Mouse (Mus musculus): ENCODE data around the gene Slc5a1. TPM values are rescaled to one million over a fixed set of nuclear protein-coding genes. Genes with fewer than 3 reads are reported as not detected.
A peak's percentile ranks its signal among the peaks of the same experiment; 100 is the strongest.

Gene Slc5a1
- polyA plus RNA-seq, 1 experiment from 2014 or later, result 93.5 TPM

DNA sequence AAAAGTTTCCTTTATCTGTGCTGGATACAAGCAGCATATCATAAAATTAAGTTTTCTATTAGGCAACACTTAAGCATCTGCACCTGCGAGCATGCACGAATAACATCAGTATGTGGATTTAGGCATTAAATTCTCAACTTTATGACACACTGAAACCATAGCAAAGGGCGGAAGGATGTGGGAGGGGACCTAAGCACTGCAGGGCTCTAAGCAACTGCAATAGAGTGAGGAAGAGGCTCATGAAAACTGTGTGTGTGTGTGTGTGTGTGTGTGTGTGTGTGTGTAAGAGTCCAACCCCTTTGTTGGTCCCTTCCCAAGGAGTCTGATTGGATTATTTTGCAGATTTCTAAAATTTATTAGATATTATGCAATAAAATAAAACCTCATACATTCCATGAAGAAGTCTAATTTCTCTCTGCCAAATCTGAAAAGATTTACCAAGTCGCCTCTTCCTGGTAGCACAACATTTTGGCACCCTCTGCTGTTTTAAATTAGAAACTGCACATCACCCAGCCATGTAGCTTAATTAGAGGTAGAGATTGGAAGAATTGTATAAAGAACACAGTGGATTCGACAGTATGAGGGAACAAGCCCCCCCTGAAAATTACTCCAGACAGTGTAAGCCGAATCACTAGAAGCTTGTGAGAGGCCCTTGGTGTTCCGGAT lies 38.9 kb downstream of the Slc5a1 start:
- WGBS, result 46% methylated on average over 7 of the region's 7 CpGs
- ATAC-seq, result 0 out of 2 replicates have a peak, but pooled peaks have one; percentile 46
- Histone ChIP-seq H3K9ac (ENCODE audit: low read depth, low read length) (no peak overlapping the region), H3K27me3 (replicated peaks; ENCODE audit: control insufficient read depth, insufficient read depth, low read length) (no peaks in the 10 kb centered on the region), H3K36me3 (ENCODE audit: control insufficient read depth, insufficient read depth, low read length) (no peaks in the 10 kb centered on the region), H3K4me2 (ENCODE audit: low read depth, low read length) (no peak overlapping the region), H3K9me3 (ENCODE audit: control insufficient read depth, low read length) (no peaks in the 10 kb centered on the region), H3K4me3 (ENCODE audit: low read length) (no peak overlapping the region), H3K4me1 (ENCODE audit: control insufficient read depth, insufficient read depth, low read length) (peaks cover 3% of the 10 kb centered on the region; the same call in 1 of the 2 replicates), H3K27ac (ENCODE audit: low read length) (no peak overlapping the region)

DNA sequence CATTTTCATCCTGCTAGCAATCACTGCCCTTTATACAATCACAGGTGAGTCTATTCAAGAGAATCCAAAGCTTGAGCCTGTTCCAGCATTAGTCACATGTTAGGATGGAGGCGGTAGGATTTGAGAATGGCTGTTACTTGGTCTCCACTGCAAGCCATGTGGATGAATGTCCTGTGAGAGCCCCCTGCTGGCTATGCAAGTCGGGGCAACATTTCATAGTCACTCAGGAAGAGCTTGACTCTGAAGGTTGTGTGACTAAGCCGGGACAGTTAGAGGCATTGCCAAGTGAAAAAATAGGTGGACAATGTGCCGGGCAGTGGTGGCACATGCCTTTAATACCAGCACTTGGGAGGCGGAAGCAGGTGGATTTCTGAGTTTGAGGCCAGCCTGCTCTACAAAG lies 40.0 kb downstream of the Slc5a1 start:
- Histone ChIP-seq H3K4me3 (ENCODE audit: low read length) (no peak overlapping the region), H3K27ac (ENCODE audit: low read length) (no peak overlapping the region), H3K9me3 (ENCODE audit: control insufficient read depth, low read length) (no peaks in the 10 kb centered on the region), H3K4me1 (ENCODE audit: control insufficient read depth, insufficient read depth, low read length) (peaks cover 3% of the 10 kb centered on the region; the same call in 1 of the 2 replicates), H3K9ac (ENCODE audit: low read depth, low read length) (no peak overlapping the region), H3K36me3 (ENCODE audit: control insufficient read depth, insufficient read depth, low read length) (no peaks in the 10 kb centered on the region), H3K4me2 (ENCODE audit: low read depth, low read length) (no peak overlapping the region), H3K27me3 (replicated peaks; ENCODE audit: control insufficient read depth, insufficient read depth, low read length) (no peaks in the 10 kb centered on the region)
- no peak; the same call in 1 of the 2 replicates for ATAC-seq
- 51% methylated on average over 5 of the region's 5 CpGs for WGBS

DNA sequence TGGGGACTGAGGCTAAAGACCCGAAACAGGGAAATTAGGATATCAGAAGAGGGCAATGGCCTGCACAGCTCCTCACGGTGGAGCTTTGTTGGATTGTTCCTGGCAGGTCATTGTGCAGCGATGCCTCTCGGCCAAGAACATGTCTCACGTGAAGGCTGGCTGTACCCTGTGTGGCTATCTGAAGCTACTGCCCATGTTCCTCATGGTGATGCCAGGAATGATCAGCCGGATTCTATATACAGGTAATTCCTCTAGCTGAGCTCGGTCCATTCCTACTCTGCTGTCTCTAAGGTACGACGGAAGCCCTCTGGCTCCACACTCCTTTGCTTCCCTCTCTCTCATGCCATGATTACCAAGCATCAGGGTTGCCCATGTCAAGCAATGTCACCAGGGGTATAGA lies 42.8 kb downstream of the Slc5a1 start:
- no peaks in the 10 kb centered on the region for H3K27me3 ChIP-seq (replicated peaks; ENCODE audit: control insufficient read depth, insufficient read depth, low read length)
- H3K4me1 ChIP-seq (ENCODE audit: control insufficient read depth, insufficient read depth, low read length), result peaks cover 1% of the 10 kb centered on the region; the same call in 1 of the 2 replicates
- WGBS, result 88% methylated on average over 9 of the region's 9 CpGs
- no peak for ATAC-seq
- no peaks in the 10 kb centered on the region for H3K9me3 ChIP-seq (ENCODE audit: control insufficient read depth, low read length)
- H3K36me3 ChIP-seq (ENCODE audit: control insufficient read depth, insufficient read depth, low read length), result no peaks in the 10 kb centered on the region
- H3K27ac ChIP-seq (ENCODE audit: low read length), result no peak overlapping the region
- no peak overlapping the region for H3K4me2 ChIP-seq (ENCODE audit: low read depth, low read length)
- H3K9ac ChIP-seq (ENCODE audit: low read depth, low read length), result no peak overlapping the region
- H3K4me3 ChIP-seq (ENCODE audit: low read length), result no peak overlapping the region

DNA sequence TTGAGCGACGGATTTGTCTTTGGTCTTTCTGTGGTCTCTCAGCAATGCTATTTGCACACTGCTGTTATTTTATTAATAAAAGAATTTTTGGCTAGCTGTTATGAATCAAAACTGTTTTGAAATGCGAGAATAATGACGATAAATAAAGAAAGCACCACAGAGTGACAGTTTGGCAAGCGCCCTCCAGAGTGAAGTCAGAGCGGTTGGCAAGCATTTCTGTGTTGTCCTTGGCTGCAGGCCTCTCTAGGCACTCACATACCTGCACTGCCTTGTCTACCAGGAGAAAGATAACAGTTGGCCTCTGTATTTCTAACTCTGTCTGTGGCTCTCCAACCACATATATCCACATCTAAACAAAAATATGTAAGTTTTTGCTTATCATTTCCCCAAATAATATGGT lies 43.7 kb downstream of the Slc5a1 start:
- H3K27ac ChIP-seq (ENCODE audit: low read length), result no peak overlapping the region
- no peaks in the 10 kb centered on the region for H3K9me3 ChIP-seq (ENCODE audit: control insufficient read depth, low read length)
- ATAC-seq, result no peak
- H3K36me3 ChIP-seq (ENCODE audit: control insufficient read depth, insufficient read depth, low read length), result no peaks in the 10 kb centered on the region
- no peaks in the 10 kb centered on the region for H3K27me3 ChIP-seq (replicated peaks; ENCODE audit: control insufficient read depth, insufficient read depth, low read length)
- H3K4me1 ChIP-seq (ENCODE audit: control insufficient read depth, insufficient read depth, low read length), result no peaks in the 10 kb centered on the region
- no peak overlapping the region for H3K4me3 ChIP-seq (ENCODE audit: low read length)
- WGBS, result 63% methylated on average over 6 of the region's 6 CpGs
- no peak overlapping the region for H3K4me2 ChIP-seq (ENCODE audit: low read depth, low read length)
- no peak overlapping the region for H3K9ac ChIP-seq (ENCODE audit: low read depth, low read length)

DNA sequence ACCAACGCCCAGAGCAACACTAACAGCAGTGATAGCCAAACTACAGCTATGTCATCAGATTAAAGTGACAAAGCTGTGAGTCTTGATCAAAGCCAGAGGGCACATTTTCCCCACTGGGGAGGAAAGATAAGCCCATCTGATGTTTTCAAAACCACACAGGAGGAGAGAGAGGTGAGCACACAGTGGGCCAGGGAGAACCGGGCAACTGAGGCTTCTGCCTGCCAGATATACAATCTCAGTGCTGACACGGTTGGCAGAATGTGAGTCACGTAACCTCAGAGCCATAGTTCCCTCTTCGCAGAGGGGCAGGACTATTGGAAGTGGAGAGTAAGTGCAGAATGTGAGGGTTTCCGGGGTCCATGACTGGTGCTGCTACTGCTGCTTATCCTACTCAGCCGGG lies 89.5 kb downstream of the Slc5a1 start:
- H3K9me3 ChIP-seq (ENCODE audit: control insufficient read depth, low read length), result no peaks in the 10 kb centered on the region
- no peak for ATAC-seq

DNA sequence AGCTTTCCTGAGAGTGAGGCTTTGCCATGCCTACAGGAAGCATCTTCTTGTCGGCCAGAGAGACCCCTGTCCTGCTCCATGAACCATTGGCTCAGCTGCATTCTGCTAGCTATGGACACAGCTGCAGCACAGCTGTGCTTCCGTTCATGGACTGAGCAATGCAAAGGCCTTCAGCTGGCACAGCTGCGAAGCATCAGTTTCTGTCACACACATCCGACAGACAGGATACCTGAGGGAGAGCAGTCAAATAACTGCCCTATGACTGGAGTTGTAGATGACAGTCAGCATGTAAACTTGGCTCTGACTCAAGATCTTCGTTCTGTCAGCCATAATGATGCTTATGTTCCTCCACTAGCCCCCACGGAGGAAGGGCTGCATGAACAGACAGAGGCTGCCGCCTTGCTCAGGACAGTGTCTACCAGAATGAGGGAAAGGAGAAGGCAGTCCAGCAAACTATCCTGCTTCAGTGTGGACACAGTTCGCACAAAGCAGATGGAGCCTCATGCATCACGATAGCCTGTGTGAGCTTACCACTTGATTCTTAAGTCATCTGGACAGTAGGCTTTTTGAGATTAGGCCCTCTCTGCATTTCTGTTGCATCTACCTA lies 91.3 kb downstream of the Slc5a1 start:
- H3K4me2 ChIP-seq (ENCODE audit: low read depth, low read length), result no peak overlapping the region
- ATAC-seq, result peak; percentile 52
- no peaks in the 10 kb centered on the region for H3K36me3 ChIP-seq (ENCODE audit: control insufficient read depth, insufficient read depth, low read length)
- no peaks in the 10 kb centered on the region for H3K9me3 ChIP-seq (ENCODE audit: control insufficient read depth, low read length)
- no peak overlapping the region for H3K27ac ChIP-seq (ENCODE audit: low read length)
- 50% methylated on average over 9 of the region's 9 CpGs for WGBS
- no peaks in the 10 kb centered on the region for H3K27me3 ChIP-seq (replicated peaks; ENCODE audit: control insufficient read depth, insufficient read depth, low read length)
- peaks cover 5% of the 10 kb centered on the region for H3K4me1 ChIP-seq (ENCODE audit: control insufficient read depth, insufficient read depth, low read length)
- no peak overlapping the region for H3K4me3 ChIP-seq (ENCODE audit: low read length)
- H3K9ac ChIP-seq (ENCODE audit: low read depth, low read length), result no peak overlapping the region

More for the DNA sequence above, 89.5 kb downstream of the Slc5a1 start:
- H3K4me3 ChIP-seq (ENCODE audit: low read length), result no peak overlapping the region
- peaks cover 5% of the 10 kb centered on the region for H3K4me1 ChIP-seq (ENCODE audit: control insufficient read depth, insufficient read depth, low read length)
- H3K27me3 ChIP-seq (replicated peaks; ENCODE audit: control insufficient read depth, insufficient read depth, low read length), result no peaks in the 10 kb centered on the region
- no peak overlapping the region for H3K9ac ChIP-seq (ENCODE audit: low read depth, low read length)
- no peak overlapping the region for H3K4me2 ChIP-seq (ENCODE audit: low read depth, low read length)
- 24% methylated on average over 7 of the region's 7 CpGs for WGBS
- H3K27ac ChIP-seq (ENCODE audit: low read length), result no peak overlapping the region
- H3K36me3 ChIP-seq (ENCODE audit: control insufficient read depth, insufficient read depth, low read length), result no peaks in the 10 kb centered on the region

DNA sequence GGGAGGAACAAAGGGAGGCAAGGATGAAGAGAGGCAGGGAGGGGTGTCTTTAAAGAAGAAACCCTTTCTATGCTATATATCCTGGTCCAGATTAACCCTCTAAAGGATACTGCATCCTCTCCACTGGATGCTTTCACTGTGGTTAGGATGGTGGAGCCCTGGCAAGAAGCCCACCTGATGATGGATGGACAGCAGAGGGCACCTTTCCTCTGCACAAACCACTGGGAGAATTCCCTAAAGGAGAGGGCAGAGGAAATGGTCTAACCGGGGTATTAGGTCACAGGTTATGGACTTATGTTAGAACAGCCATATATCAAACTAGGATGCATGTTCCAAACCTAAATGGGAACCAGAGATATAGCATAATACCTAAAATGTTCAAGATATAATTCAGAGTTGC lies 96.1 kb downstream of the Slc5a1 start:
- Histone ChIP-seq H3K4me3 (ENCODE audit: low read length) (no peak overlapping the region), H3K9me3 (ENCODE audit: control insufficient read depth, low read length) (no peaks in the 10 kb centered on the region), H3K9ac (ENCODE audit: low read depth, low read length) (no peak overlapping the region), H3K27ac (ENCODE audit: low read length) (no peak overlapping the region), H3K36me3 (ENCODE audit: control insufficient read depth, insufficient read depth, low read length) (no peaks in the 10 kb centered on the region), H3K4me2 (ENCODE audit: low read depth, low read length) (no peak overlapping the region), H3K4me1 (ENCODE audit: control insufficient read depth, insufficient read depth, low read length) (peaks cover 5% of the 10 kb centered on the region), H3K27me3 (replicated peaks; ENCODE audit: control insufficient read depth, insufficient read depth, low read length) (no peaks in the 10 kb centered on the region)
- no peak for ATAC-seq
- WGBS, result 33% methylated on average over 1 of the region's 1 CpGs

DNA sequence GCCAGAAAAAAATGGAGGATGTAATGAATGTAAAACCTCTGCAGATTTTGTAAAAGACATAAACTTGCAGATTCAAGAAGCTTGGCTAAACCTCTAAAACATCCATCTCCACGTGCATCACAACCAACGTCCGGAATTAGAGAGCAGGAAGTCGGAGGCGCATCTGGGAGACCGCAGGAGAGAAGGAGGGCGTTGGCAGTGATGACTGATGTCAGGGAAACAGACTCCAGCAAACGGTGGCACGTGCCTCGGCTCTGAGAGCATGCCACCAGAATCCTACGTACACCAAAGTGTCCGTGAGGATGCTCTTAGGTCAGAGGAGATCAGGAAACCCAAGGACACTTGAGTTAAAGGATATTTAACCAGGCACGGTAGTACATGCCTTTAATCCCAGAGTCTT lies 97.7 kb downstream of the Slc5a1 start:
- Histone ChIP-seq H3K4me3 (ENCODE audit: low read length) (no peak overlapping the region), H3K4me1 (ENCODE audit: control insufficient read depth, insufficient read depth, low read length) (peaks cover 5% of the 10 kb centered on the region), H3K9ac (ENCODE audit: low read depth, low read length) (no peak overlapping the region), H3K4me2 (ENCODE audit: low read depth, low read length) (no peak overlapping the region), H3K27me3 (replicated peaks; ENCODE audit: control insufficient read depth, insufficient read depth, low read length) (no peaks in the 10 kb centered on the region), H3K9me3 (ENCODE audit: control insufficient read depth, low read length) (no peaks in the 10 kb centered on the region), H3K27ac (ENCODE audit: low read length) (no peak overlapping the region), H3K36me3 (ENCODE audit: control insufficient read depth, insufficient read depth, low read length) (no peaks in the 10 kb centered on the region)
- WGBS, result 45% methylated on average over 13 of the region's 13 CpGs
- ATAC-seq, result no peak

DNA sequence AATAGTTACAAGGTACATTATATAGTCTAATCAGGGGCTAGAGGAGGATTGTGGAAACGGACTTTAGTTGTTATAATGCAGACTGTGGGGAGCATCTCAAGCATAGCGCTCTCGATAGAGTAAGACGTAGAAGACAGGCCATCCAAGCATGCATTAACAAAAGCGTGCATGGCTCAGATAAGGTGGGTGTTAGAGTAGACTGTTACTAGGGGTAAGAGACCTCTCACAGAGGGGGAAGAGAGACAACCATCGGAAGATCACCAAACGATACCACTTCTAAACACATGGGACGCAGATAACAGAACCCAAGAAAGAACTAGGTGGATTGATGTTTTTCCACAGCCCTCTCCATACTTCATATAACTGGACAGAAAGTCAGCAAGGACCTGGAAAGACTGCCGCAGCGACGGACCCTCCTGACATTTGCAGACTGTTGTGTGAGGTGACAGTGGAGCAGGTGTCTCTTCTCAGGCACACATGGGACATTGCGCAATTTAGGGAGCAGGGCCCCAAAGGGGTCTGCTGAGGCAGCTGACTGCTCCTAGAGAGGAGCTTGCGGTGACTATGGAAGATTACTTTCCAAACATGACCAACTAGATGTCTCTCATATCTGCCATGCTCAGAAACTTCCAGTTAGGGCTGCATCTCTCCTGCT lies 98.6 kb downstream of the Slc5a1 start:
- no peak overlapping the region for H3K4me2 ChIP-seq (ENCODE audit: low read depth, low read length)

More for the DNA sequence above, 98.6 kb downstream of the Slc5a1 start:
- Histone ChIP-seq H3K27me3 (replicated peaks; ENCODE audit: control insufficient read depth, insufficient read depth, low read length) (no peaks in the 10 kb centered on the region), H3K4me1 (ENCODE audit: control insufficient read depth, insufficient read depth, low read length) (peaks cover 5% of the 10 kb centered on the region), H3K9ac (ENCODE audit: low read depth, low read length) (no peak overlapping the region; the same call in 1 of the 2 replicates), H3K36me3 (ENCODE audit: control insufficient read depth, insufficient read depth, low read length) (no peaks in the 10 kb centered on the region), H3K4me3 (ENCODE audit: low read length) (no peak overlapping the region), H3K9me3 (ENCODE audit: control insufficient read depth, low read length) (no peaks in the 10 kb centered on the region), H3K27ac (ENCODE audit: low read length) (no peak overlapping the region)
- ATAC-seq, result no peak
- 82% methylated on average over 13 of the region's 13 CpGs for WGBS
